Mouse (Mus musculus) frontal cortex, adult (tissue): ENCODE data around the gene Pdia2.

ENCODE experiments used
- ATAC-seq: cut with Nextera tagmentation; 2 replicates; pipeline ENCODE4 v1.9.2; 2017; ENCODE audit warnings: mild to moderate bottlenecking, moderate library complexity, mixed read lengths; ENCODE audit not compliant: low TSS enrichment

Gene Pdia2

GRCm38 (mm10) chr17:26198892-26199291, at the start of gene Pdia2:
Gene Pdia2, minus strand, starts transcription at chr17:26199087.
- no peak for ATAC-seq

- peak; percentile 95 for ATAC-seq
Measured at GRCm38 (mm10) chr17:26244101-26244841, 45.4 kb upstream of the Pdia2 start, which contains the start of gene Fam234a. Gene Fam234a, minus strand, starts transcription at chr17:26244242.

GRCm38 (mm10) chr17:26243471-26244100, 44.7 kb upstream of the Pdia2 start:
- ATAC-seq: peak; percentile 60

DNA sequence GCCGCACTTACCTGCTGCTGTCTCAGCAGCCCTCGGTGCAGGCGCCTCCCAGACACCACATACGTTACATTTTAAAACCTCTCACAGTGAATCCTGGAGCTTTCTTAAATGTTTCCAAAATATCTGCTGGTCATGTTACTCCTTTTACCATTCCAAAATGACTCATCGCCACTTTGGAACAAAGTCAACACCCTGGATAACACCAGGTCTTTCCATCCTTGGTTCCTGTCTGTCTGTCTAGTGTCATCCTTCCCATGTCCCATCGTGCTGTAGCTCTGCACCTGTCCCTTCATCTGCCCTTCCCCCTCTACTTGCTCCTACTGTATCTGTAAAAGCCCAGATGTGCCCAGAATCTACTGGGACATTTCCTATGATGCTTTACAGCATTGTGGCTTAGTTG, 42.1 kb upstream of the Pdia2 start:
- no peak for ATAC-seq

DNA sequence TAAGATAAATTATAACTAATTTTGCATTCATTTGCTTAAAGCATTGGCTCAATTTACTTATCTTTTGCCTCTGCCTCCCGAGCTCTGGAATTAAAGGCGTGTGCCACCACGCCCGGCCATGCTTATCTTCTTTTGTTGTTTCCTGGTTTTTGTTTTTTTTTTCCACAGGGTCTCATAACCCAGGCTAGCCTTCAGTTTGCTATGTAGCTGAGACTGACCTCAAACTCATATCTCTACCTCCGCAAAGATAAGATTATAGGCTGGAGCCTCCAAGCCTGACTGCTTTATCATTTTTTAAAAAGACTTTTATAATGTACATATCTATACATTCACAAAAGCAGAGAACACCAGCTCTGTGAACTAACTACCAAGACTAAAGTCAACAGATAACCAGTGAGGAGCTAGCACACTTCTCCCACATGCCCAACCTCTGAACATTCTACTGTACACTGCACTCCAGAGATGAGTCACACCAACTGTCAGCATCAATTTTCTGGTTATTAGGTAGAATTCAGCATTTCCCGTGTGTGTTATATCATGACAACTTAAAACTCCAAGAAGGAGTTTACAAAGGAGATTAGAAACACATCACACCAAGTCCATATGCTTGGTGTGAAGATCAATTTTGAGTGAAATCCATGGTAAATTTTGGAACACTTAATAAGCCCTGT, 41.4 kb upstream of the Pdia2 start:
- ATAC-seq: no peak

- no peak for ATAC-seq
Measured at GRCm38 (mm10) chr17:26239551-26239950, 40.7 kb upstream of the Pdia2 start.

GRCm38 (mm10) chr17:26237667-26238066, 38.8 kb upstream of the Pdia2 start:
- no peak for ATAC-seq

GRCm38 (mm10) chr17:26235077-26235815, 36.4 kb upstream of the Pdia2 start:
- no peak; the same call in 1 of the 2 replicates for ATAC-seq

DNA sequence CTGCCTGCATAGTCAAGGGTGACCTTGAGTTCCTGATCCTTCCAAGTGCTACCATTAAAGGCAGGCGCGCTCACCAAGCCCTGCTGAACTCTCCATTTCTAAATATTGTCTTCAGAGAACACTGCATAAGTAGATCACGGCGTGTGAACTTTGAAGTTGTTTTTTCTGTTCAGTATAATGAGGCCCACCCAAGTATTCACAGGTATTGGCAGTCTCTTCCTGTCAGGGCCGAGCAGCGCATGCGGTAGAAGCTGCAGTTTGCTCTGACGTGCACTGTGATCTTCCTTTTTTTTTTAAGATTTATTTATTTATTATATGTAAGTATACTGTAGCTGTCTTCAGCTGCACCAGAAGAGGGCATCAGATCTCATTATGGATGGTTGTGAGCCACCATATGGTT, 35.5 kb upstream of the Pdia2 start:
- no peak for ATAC-seq

DNA sequence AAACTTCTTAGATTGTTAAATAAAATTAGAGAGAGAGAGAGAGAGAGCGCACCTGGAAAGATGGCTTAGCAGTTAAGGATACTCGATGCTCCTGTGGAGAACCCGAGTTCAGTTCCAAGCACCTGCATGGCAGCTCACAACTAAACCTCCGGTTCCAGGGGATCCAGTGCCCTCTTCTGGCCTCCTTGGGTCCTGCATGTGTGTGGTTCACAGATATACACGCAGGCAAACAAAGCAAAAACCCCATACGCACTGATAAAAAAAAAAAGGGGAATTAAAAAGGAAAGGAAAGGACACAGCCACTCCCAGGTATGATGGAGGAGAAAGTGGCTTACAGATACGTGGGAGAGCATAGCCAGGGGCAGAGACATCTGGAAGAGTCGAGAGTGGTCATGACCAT, 34.0 kb upstream of the Pdia2 start:
- no peak for ATAC-seq

GRCm38 (mm10) chr17:26231156-26231555, 32.3 kb upstream of the Pdia2 start:
- no peak for ATAC-seq

DNA sequence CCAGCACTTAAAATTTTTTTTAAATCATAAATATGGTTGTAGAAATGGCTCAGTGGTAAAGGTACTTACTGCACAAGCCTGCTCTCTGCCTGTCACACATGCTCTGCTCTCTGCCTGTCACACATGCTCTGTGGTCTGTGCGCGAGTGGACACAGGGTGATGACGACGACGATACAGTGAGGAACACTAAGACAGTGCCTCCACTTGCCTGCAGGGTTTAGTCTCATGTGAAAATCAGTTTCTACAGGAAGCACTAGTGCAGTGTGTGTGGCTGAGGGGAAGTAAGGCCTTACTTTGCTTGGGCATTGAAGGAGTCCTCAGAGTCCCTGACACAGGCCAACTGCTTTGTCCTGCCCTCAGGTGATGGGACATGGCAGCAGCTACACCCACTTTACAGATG, 30.9 kb upstream of the Pdia2 start:
- ATAC-seq: no peak

GRCm38 (mm10) chr17:26225150-26225549, 26.3 kb upstream of the Pdia2 start:
- ATAC-seq: no peak

DNA sequence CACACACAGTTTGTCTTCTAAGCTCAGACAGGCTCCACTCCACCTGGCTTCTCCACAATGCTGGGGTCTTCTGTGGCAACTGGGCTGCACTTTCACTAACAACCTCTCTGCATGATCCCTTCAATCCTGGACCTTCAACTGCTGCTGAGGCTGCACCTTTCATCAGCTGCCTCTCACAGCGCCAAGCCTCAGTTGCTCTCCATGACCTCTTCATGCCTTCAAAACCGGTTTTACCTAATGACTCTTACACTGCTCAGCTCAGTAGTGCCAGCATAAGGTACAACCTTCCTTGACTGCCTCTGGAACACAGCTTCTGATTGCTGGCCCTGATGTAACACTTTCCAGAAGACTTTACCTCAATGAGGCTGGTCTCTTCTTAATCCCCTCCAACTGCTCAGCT, 22.6 kb upstream of the Pdia2 start:
- ATAC-seq: no peak

DNA sequence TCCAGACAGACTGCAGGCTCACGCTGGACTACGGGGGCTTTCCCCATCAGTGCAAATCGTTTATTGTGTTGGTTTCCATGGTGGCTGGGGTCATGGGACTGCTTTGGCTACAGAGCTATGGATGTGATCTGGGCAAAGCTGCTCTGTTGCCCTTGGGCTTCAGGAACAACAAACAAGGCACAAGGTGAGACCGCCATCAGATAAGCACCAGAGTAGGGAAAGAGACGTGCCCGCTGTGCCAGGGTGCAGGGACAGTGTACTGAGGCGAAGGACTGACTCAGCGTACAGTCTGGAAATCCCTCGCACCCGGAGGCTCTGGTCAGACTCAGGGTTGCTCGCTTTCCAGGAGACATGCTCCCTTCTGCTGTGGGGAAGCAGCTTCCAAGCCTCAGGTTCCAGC, 13.8 kb upstream of the Pdia2 start:
- ATAC-seq: no peak

- ATAC-seq: no peak
Measured at GRCm38 (mm10) chr17:26212241-26212640, 13.4 kb upstream of the Pdia2 start.

GRCm38 (mm10) chr17:26207686-26208085, 8.8 kb upstream of the Pdia2 start, which contains the start of gene Arhgdig:
Gene Arhgdig, minus strand, starts transcription at chr17:26207786.
- no peak for ATAC-seq

DNA sequence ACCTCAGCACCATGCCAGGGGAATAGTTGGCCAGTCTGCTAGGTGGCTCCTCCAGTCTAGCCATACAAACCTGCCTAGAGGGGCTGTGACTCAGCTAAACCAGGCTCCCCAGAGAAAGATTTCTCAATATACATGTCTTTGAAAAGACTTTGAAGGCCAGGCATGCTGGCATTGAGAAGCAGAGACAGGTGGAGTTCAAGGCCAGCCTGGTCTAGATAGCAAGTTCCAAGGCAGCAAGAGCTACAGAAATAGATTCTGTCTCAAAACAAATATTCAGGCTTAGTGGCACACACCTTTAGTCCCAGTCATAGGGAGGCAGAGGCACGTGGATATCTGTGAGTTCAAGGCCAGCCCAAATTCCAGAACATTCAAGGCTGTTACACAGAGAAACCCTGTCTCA, 7.5 kb upstream of the Pdia2 start:
- ATAC-seq: no peak

DNA sequence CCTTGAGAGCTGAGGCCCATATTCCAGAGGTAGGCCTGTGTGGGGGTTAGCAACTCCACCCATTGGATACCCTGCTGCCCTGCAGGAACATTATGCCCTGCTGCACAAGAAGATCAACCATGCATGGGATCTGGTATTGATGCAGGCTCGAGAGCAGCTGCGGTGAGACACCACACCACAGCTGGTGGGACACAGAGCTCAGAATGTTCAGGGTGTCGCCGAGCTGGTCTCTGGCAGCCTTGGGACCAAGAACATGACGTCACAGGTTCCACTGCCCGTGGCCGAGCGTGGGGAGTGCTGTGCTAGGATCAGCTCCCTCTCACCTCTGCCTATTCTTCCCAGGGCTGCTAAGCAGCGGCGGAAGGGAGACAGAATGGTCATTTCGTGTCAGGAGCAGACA, 5.9 kb upstream of the Pdia2 start:
- ATAC-seq: no peak

DNA sequence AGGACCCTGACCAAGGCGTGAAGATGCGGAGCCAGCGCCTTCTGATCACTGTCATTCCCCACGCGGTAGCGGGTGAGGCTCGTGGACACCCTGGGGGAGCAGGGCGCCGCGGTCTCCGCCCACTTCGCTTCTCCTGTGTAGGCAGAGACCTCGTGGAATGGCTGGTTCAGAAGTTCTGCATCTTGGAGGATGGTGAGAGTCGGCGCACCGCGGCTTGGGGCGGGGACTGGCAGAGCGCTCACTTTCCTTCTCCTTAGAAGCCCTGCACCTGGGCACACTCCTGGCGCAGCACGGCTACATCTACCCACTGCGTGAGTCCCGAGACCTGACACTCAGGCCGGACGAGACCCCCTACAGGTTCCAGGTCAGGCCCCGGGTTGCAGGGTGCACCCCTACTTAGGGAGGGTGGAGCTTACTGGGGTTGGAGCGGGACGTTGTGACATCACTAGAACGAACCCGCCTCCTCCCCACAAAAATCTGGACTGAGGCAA, 4.5 kb upstream of the Pdia2 start:
- peak; percentile 72 for ATAC-seq

- no peak for ATAC-seq
Measured at GRCm38 (mm10) chr17:26202737-26203136, 3.9 kb upstream of the Pdia2 start, which contains the start of gene Rgs11. Gene Rgs11, plus strand, starts transcription at chr17:26202951.

GRCm38 (mm10) chr17:26201998-26202397, 3.1 kb upstream of the Pdia2 start:
- ATAC-seq: no peak
